Mouse (Mus musculus): ENCODE data around the gene Klhl8.

GRCm38 (mm10) chr5:103936906-103937589 lies 26.0 kb upstream of the Klhl8 start:
- TF ChIP-seq CTCF (IDR thresholded peaks at IDR 0.05; ENCODE audit: low read depth, low read length) (peak; percentile 22; the same call in 1 of the 2 replicates), TAL1 (conservative IDR thresholded peaks at IDR 0.05; ENCODE audit: low read depth, low read length) (no peak), GATA2 (IDR thresholded peaks at IDR 0.05; ENCODE audit: borderline replicate concordance, low read depth, low read length) (no peak), GATA1 (IDR thresholded peaks at IDR 0.05; ENCODE audit: borderline replicate concordance, low read length) (no peak)
